Mouse (Mus musculus): ENCODE data around the gene Ifnb1. TPM values are rescaled to one million over a fixed set of nuclear protein-coding genes. Genes with fewer than 3 reads are reported as not detected.

Ifnb1 gene
- total RNA-seq, 2 experiments from 2014 or later = not detected

DNA sequence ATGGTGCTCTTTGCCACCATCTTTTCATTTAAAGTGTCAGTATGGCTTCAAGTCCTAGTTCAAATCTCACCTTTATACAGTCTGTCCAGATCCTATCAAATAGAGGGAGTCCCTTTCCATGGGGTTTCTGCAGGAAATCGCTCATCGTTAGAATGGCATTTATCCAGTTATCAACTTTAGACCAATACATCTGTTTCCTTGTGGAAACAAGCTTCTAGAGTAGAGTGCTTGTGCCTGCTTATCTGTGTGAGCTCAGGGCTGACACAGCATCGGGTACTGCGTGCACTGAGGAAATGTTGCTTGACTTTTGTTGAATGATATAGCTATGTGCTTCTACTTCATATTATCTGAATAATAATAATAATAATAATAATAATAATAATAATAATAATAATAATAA lies 8.8 kb downstream of the Ifnb1 start:
- peak; percentile 60 for ATAC-seq (replicated peaks; ENCODE audit: poor library complexity)

DNA sequence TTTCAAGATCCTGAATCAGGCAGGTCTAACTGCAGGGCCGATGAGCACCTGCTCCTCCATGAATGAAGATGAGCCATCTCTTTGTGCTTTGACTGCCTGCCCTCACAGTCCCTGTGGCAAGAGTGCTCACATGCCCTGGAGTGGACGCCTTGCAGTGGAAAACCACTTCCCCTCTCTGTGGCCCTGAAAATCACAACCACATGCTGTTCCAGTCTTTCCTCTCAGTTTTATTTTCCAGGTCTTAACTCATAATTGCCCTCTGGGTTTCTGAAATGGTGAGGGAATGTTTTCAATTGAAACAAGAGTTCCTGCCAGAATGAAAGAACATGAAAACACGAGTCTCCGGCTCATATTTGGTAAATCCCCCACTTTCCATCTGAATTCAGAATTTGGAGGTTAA lies 18.8 kb downstream of the Ifnb1 start:
- ATAC-seq (replicated peaks; ENCODE audit: poor library complexity) = peak; percentile 93

DNA sequence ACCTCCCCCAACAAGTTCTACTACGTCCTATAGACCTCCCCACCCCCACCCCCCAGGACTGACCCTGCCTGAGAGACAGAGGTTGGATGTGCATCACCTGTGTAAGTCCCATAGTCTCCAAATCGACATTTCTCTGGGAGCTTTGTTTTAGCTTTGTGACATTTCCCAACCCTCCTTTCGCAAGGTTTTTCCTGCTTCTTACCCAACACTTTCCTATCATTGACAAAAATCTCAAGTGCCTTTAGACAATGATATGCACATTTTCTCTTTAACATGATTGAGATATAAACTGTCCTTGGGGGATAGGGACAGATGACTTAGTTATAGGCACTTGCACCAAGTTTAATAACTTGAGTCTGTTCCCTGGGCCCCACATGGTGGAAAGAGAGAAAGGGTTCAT lies 21.3 kb downstream of the Ifnb1 start:
- ATAC-seq (replicated peaks; ENCODE audit: poor library complexity) = peak; percentile 66

DNA sequence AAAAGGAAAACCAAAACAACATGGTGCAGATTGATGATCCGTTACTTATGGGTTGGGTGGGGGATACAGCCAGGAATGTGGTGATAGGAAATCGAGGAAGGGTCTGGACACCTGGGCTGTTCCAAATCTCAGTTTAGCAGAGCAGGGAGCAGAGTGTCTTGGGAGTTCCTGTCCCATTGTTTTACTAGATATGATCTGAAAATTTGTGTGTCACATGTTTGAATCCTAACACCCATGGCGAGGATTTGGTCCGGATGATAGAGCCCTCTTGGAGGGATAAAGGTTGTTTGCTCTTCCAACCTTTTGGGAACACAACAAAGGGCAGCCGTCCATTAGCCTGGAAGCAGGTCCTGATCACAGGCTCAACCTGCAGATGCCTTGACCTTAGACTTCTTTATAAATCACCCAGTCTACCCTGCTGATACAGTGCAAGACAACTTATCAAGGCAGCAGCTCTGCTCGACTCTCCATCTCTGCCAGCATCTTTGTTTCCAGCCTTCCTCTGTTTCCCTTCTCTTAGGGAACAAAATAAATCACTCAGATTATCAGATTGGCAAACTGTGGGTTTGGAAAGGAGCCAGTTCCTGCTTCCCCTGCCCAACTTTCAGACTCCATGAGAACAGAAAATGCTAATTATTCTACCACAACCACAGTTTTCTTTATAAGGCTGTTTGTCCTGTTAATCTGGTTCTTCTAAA lies 26.1 kb downstream of the Ifnb1 start:
- peak; percentile 39; the same call in 1 of the 2 replicates for ATAC-seq (replicated peaks; ENCODE audit: poor library complexity)

DNA sequence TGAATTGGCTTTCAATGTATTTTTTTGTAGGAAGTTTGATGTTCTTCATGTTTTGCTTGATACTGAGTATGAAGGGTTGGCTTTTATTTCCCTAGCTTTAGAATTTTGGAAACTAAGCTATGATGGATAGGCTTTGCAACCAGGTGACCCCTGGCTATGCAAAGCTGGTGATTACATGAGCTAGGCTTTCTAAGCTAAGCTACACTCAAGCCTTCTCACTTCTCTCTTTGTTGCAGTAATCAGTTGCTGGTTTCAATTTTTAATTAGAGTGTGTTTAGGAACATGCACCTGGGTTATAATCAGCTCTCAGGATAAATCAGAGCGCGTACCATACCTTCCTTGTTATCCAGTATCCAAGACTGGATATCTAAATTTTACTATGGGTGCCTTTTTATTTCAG lies 33.0 kb downstream of the Ifnb1 start:
- ATAC-seq (replicated peaks; ENCODE audit: poor library complexity) = no peak

DNA sequence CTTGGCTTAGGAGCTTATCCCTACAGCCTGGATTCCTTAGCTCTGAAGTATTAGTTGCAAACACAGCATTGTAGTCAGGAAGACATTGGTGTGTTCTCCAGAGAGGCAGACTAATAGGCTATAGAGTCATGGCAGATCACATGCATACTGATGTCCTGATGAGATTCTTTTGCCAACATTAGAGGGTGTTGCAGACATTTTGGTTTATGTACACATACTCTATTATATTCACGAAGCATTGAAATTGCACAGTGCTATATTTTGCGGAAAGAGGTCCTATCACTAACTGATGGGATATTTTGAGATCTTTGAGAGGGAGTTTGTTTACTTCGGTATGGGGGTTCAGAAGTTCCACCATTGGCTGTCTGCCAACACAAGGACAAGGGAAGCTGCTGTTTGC lies 34.5 kb downstream of the Ifnb1 start:
- no peak for ATAC-seq (replicated peaks; ENCODE audit: poor library complexity)

DNA sequence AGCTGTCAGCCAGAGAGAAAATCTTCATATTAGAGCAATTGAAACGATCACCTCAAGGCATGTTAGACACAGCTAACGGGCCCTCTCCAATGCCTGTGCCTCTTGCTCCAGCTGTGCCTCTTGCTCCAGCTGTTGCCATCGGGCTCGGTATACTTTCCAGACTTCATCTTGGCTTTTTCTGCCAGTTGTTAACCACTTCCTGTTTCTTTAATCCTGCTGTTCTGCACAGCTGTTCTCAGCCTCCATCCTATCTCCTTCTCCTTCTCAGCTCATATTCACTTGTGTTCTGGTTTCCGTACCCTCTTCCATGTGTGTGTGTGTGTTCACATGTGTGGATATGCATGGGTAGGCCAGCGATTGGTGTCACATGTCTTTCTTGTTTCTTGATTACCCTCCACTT lies 42.4 kb downstream of the Ifnb1 start:
- peak; percentile 58 for ATAC-seq (replicated peaks; ENCODE audit: poor library complexity)

DNA sequence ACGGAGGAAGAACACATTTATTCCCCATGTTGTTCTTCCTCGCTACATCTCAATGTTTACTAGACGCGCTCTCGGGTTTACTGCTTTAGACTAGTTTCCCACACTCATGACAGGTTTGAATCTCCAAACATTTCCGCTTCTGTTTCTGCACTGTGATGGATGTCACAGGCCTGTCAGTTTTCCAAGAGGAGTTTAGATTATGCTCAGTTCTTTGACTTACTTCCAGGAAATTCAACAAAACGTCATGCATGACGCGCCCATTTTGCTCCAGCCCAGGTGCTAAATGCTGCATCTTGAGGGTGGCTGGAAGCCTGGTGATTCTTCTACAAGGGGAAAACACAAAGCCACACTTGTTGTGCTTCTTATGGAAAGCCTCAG lies 43.8 kb downstream of the Ifnb1 start:
- no peak for ATAC-seq (replicated peaks; ENCODE audit: poor library complexity)

DNA sequence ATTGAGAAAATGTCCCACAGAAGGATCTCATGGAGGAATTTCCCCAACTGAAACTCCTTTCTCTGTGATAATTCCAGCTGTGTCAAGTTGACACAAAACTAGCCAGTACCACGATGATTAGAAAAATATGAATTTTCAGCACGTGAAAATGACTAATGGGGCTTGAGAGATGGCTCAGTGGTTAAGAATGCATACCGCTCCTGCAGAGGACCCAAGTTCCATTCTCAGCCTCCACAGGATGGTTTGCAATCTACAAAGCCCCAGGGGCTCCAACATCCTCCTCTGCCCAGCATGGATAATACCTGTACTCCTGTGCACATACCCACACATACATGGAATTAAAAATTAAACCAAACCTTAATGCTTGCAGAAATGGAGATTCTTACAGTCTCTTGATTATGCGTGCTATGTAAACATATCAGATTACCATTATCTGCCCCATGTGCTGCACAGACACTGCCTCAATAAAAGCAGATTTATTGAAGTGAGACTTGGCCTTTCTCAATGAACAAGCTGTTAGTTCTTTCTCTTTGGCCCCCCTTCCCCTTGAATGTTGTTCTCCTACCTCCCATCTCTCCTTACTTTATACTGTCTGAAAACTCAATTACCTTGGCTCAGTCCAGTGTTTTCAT lies 44.3 kb downstream of the Ifnb1 start:
- no peak for ATAC-seq (replicated peaks; ENCODE audit: poor library complexity)

DNA sequence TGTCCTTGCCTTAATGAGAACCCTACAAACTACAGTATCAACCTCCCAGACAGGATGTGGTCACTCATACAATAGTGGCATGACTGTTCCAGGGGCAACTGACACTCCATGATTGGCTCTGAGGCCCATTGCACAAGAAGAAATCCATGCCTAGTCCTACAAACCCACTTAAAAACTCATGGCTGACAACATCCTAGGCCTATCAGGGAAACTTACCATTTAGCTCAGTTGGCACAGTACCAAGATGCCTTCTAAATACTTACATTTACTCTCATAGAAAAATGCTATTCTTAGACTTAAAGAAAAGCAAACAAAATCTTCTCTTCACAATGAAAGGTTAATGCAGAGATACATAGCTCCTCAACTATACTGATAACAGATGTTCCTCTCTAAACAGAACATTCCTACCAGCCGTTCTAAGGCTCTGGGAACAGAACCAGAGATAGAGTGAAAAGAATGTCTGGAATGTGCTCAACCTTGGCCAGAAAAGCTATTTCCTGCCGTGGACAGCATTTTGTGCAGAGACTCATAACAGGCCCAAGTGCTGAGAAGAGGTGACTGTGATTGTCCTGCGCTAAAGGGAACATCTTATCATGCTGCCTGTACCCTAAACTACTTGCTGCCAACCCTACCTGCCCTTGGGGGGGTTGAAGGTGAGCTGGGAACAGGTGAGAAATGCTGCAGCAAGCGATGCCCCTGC lies 45.9 kb downstream of the Ifnb1 start:
- ATAC-seq (replicated peaks; ENCODE audit: poor library complexity) = 0 out of 2 replicates have a peak, but pooled peaks have one; percentile 28

DNA sequence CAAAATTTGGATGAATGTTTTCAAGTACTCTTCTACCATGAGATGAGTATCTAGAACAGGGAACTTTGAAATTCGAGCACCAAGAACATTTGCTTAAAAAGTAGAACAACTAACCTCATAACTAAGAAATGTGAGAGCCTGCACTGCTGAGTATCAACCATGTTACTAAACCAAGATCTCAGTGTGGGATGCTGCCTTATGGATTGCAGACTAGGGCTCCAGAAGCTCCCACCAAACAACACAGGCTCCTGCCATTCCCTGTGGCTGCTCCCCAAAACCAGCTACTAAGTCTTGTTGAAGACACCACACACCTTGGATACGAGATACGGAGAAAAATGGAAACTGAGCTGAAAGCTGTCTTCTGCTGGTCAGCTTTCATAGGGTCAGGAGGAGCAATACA lies 46.5 kb downstream of the Ifnb1 start:
- no peak for ATAC-seq (replicated peaks; ENCODE audit: poor library complexity)

Other genes starting within 250 kb of the Ifnb1 start
- 6.4 and 6.9 TPM in 2 replicates for gene Hacd4, start 83.8 kb downstream of the Ifnb1 start, total RNA-seq (2015)
- 2.0 and 3.3 TPM in 2 replicates for gene Hacd4, start 83.8 kb downstream of the Ifnb1 start, total RNA-seq (2017)
- not detected in 2 replicates for gene Ifna15, start 35.5 kb upstream of the Ifnb1 start, total RNA-seq (2015)
- not detected in 2 replicates for gene Ifna15, start 35.5 kb upstream of the Ifnb1 start, total RNA-seq (2017)
- not detected in 2 replicates for gene Ifna14, start 49.0 kb upstream of the Ifnb1 start, total RNA-seq (2015)
- gene Ifna14, start 49.0 kb upstream of the Ifnb1 start, total RNA-seq (2017) = not detected in 2 replicates
- not detected in 2 replicates for gene Ifna9, start 69.6 kb upstream of the Ifnb1 start, total RNA-seq (2015)
- not detected in 2 replicates for gene Ifna9, start 69.6 kb upstream of the Ifnb1 start, total RNA-seq (2017)
- gene Ifna12, start 80.6 kb upstream of the Ifnb1 start, total RNA-seq (2015) = not detected in 2 replicates
- not detected in 2 replicates for gene Ifna12, start 80.6 kb upstream of the Ifnb1 start, total RNA-seq (2017)
- gene C87499, start 111.6 kb upstream of the Ifnb1 start, total RNA-seq (2015) = not detected in 2 replicates
- not detected in 2 replicates for gene C87499, start 111.6 kb upstream of the Ifnb1 start, total RNA-seq (2017)
- gene Ifna13, start 121.7 kb upstream of the Ifnb1 start, total RNA-seq (2015) = not detected in 2 replicates
- gene Ifna13, start 121.7 kb upstream of the Ifnb1 start, total RNA-seq (2017) = 0.20 and 0.29 TPM in 2 replicates
- gene Ifna16, start 154.2 kb upstream of the Ifnb1 start, total RNA-seq (2015) = not detected in 2 replicates
- gene Ifna16, start 154.2 kb upstream of the Ifnb1 start, total RNA-seq (2017) = not detected in 2 replicates
- gene Ifna2, start 161.1 kb upstream of the Ifnb1 start, total RNA-seq (2015) = not detected in 2 replicates
- gene Ifna2, start 161.1 kb upstream of the Ifnb1 start, total RNA-seq (2017) = not detected in 2 replicates
- gene Ifnab, start 168.6 kb upstream of the Ifnb1 start, total RNA-seq (2015) = not detected in 2 replicates
- gene Ifnab, start 168.6 kb upstream of the Ifnb1 start, total RNA-seq (2017) = not detected in 2 replicates
- gene Gm26566, start 199.0 kb upstream of the Ifnb1 start, total RNA-seq (2015) = 0.56 TPM in 1 of 2 replicates, not detected in the other
- 1.2 and 1.5 TPM in 2 replicates for gene Gm26566, start 199.0 kb upstream of the Ifnb1 start, total RNA-seq (2017)
- gene Klhl9, start 199.7 kb upstream of the Ifnb1 start, total RNA-seq (2015) = 48.8 and 49.8 TPM in 2 replicates
- 70.2 and 85.6 TPM in 2 replicates for gene Klhl9, start 199.7 kb upstream of the Ifnb1 start, total RNA-seq (2017)
- not detected in 2 replicates for gene Gm13271, start 232.1 kb upstream of the Ifnb1 start, total RNA-seq (2015)
- gene Gm13271, start 232.1 kb upstream of the Ifnb1 start, total RNA-seq (2017) = not detected in 2 replicates
- gene Gm13283, start 237.3 kb upstream of the Ifnb1 start, total RNA-seq (2015) = not detected in 2 replicates
- 0.67 and 0.68 TPM in 2 replicates for gene Gm13283, start 237.3 kb upstream of the Ifnb1 start, total RNA-seq (2017)

Data from megakaryocyte progenitor cell, adult 5-6 weeks (primary cell).